Mouse (Mus musculus) heart, postnatal 0 days (tissue): ENCODE measurements around the gene Cand1. TPM values are rescaled to one million over a fixed set of nuclear protein-coding genes. Genes with fewer than 3 reads are reported as not detected.

Experiments
- ATAC-seq: fragments of 200-750 bp; cut with Nextera tagmentation; 2 replicates; pipeline ENCODE4 v1.8.0; 2017; ENCODE audit warnings: low read depth, moderate number of reproducible peaks, moderate library complexity; ENCODE audit not compliant: insufficient read depth
- DNase-seq: peaks from one replicate; pipeline ENCODE4 v3.0.0-alpha.2; 2016; ENCODE audit warnings: low spot score
- H3K27ac ChIP-seq: fragments of 300-500 bp; sonication (generic); 2 replicates; pipeline ENCODE4 v1.5.1; 2014; ENCODE audit warnings: low read depth, mild to moderate bottlenecking
- H3K27me3 ChIP-seq: fragments of 300-500 bp; sonication (generic); 2 replicates; pipeline ENCODE4 v1.6.1; 2014; ENCODE audit warnings: low read length, mixed read lengths; ENCODE audit not compliant: control insufficient read depth, insufficient read depth
- H3K36me3 ChIP-seq: fragments of 300-500 bp; sonication (generic); replicated peaks from 2 replicates; pipeline ENCODE4 v1.6.1; 2014; ENCODE audit warnings: low read length, mixed read lengths; ENCODE audit not compliant: control insufficient read depth, insufficient read depth
- H3K4me1 ChIP-seq: fragments of 300-500 bp; sonication (generic); 2 replicates; pipeline ENCODE4 v1.6.1; 2014; ENCODE audit warnings: antibody characterized with exemption; ENCODE audit not compliant: control insufficient read depth, insufficient read depth
- H3K4me2 ChIP-seq: fragments of 300-500 bp; sonication (generic); 2 replicates; pipeline ENCODE4 v1.6.1; 2014; ENCODE audit warnings: low read depth, mild to moderate bottlenecking, low read length, moderate library complexity
- H3K4me3 ChIP-seq: fragments of 300-500 bp; sonication (generic); 2 replicates; pipeline ENCODE4 v1.5.1; 2014; ENCODE audit warnings: low read depth, low read length
- H3K9ac ChIP-seq: fragments of 300-500 bp; sonication (generic); replicated peaks from 2 replicates; pipeline ENCODE4 v1.6.1; 2014; ENCODE audit warnings: low read depth, low read length, mixed read lengths
- H3K9me3 ChIP-seq: fragments of 300-500 bp; sonication (generic); replicated peaks from 2 replicates; pipeline ENCODE4 v1.6.1; 2016; ENCODE audit warnings: low read length; ENCODE audit not compliant: control insufficient read depth
- CTCF ChIP-seq: IDR thresholded peaks from 2 replicates; pipeline ENCODE4 v1.5.1; 2016; ENCODE audit warnings: antibody characterized with exemption, control low read depth, low read depth
- EP300 ChIP-seq: IDR thresholded peaks from 2 replicates; pipeline ENCODE4 v1.6.1; 2016; ENCODE audit warnings: antibody characterized with exemption, low read depth
- WGBS: fragments of 180-500 bp; shearing (Covaris S2); extraction: QIAGEN DNeasy Blood & Tissue Kit; methylation state at CpG from one replicate; pipeline ENCODE4 v1.1.7; 2014; 5-methylcytosine and 5-hydroxymethylcytosine counted together
- polyA plus RNA-seq: library from polyadenylated mRNA; unstranded; fragments of >200 nt; fragmentation: Nextera tagmentation; extraction: Ambion mirVana; gene quantifications from 2 replicates; pipeline ENCODE4 v1.2.1, GENCODE M21; 2015
- total RNA-seq: library from RNA; depleted of rRNA; stranded (reverse); fragments of >200 nt; gene quantifications from 2 replicates; pipeline ENCODE4 v1.2.3, GENCODE M21; 2014; ENCODE audit warnings: low replicate concordance

Cand1 gene
- total and polyA plus RNA-seq, 2 experiments from 2014 or later = 19.4 to 41.6 TPM

GRCm38 (mm10) chr10:119239633-119239968 is 254 bp downstream of the Cand1 start:
- TF ChIP-seq EP300 (no peak), CTCF (no peak)
- Histone ChIP-seq H3K9ac (peak overlapping the region; percentile 99), H3K4me2 (peak overlapping the region; percentile 91), H3K27ac (peak overlapping the region; percentile 99), H3K4me3 (peak overlapping the region; percentile 99), H3K9me3 (no peaks in the 10 kb centered on the region), H3K4me1 (peaks cover 23% of the 10 kb centered on the region), H3K36me3 (peaks cover 3% of the 10 kb centered on the region; the same call in 1 of the 2 replicates), H3K27me3 (no peaks in the 10 kb centered on the region)
- DNase-seq (no peak), ATAC-seq (peak; percentile 48)
- WGBS = 0% methylated on average over 20 of the region's 37 CpGs

- H3K4me3 ChIP-seq = peak overlapping the region; percentile 99
- H3K4me2 ChIP-seq = peak overlapping the region; percentile 91
- H3K4me1 ChIP-seq = peaks cover 23% of the 10 kb centered on the region
- no peaks in the 10 kb centered on the region for H3K27me3 ChIP-seq
- H3K9ac ChIP-seq = peak overlapping the region; percentile 99
- H3K9me3 ChIP-seq = no peaks in the 10 kb centered on the region
- peaks cover 3% of the 10 kb centered on the region; the same call in 1 of the 2 replicates for H3K36me3 ChIP-seq
- TF ChIP-seq CTCF (no peak), EP300 (no peak)
- DNase-seq (peak; percentile 22), ATAC-seq (peak; percentile 6)
- H3K27ac ChIP-seq = peak overlapping the region; percentile 99
- WGBS = under 1% methylated on average over 53 of the region's 54 CpGs
These were observed 747 bp downstream of the Cand1 start for GRCm38 (mm10) chr10:119238985-119239631.

GRCm38 (mm10) chr10:119231526-119231925 is 8.3 kb downstream of the Cand1 start:
- Histone ChIP-seq H3K9ac (no peak overlapping the region), H3K27ac (0 out of 2 replicates have a peak overlapping the region, but pooled peaks have one; percentile 38), H3K9me3 (no peaks in the 10 kb centered on the region), H3K4me2 (no peak overlapping the region), H3K4me3 (no peak overlapping the region), H3K36me3 (peaks cover 3% of the 10 kb centered on the region; the same call in 1 of the 2 replicates), H3K27me3 (no peaks in the 10 kb centered on the region), H3K4me1 (peaks cover 23% of the 10 kb centered on the region)
- DNase-seq (no peak), ATAC-seq (no peak)
- no peak for TF ChIP-seq CTCF
- TF ChIP-seq EP300 = no peak
- WGBS = 80% methylated on average over 5 of the region's 5 CpGs

- no peaks in the 10 kb centered on the region for H3K9me3 ChIP-seq
- DNase-seq (no peak), ATAC-seq (0 out of 2 replicates have a peak, but pooled peaks have one; percentile 44)
- 43% methylated on average over 4 of the region's 4 CpGs for WGBS
- H3K4me3 ChIP-seq = no peak overlapping the region
- H3K27me3 ChIP-seq = no peaks in the 10 kb centered on the region
- TF ChIP-seq CTCF (no peak), EP300 (no peak)
- peaks cover 23% of the 10 kb centered on the region for H3K4me1 ChIP-seq
- peak overlapping the region; percentile 33; the same call in 1 of the 2 replicates for H3K4me2 ChIP-seq
- peak overlapping the region; percentile 38; the same call in 1 of the 2 replicates for H3K27ac ChIP-seq
- no peak overlapping the region for H3K9ac ChIP-seq
- H3K36me3 ChIP-seq = peaks cover 11% of the 10 kb centered on the region
These were observed 9.2 kb downstream of the Cand1 start for GRCm38 (mm10) chr10:119230703-119231102.

- Histone ChIP-seq H3K9me3 (no peaks in the 10 kb centered on the region), H3K27me3 (no peaks in the 10 kb centered on the region), H3K36me3 (peaks cover 14% of the 10 kb centered on the region), H3K4me2 (peak overlapping the region; percentile 33), H3K27ac (peak overlapping the region; percentile 27; the same call in 1 of the 2 replicates), H3K4me1 (peaks cover 23% of the 10 kb centered on the region), H3K4me3 (no peak overlapping the region), H3K9ac (no peak overlapping the region)
- no peak for ATAC-seq
- no peak for TF ChIP-seq CTCF
- no peak for TF ChIP-seq EP300
- no peak for DNase-seq
- 33% methylated on average over 5 of the region's 5 CpGs for WGBS
These were observed 9.7 kb downstream of the Cand1 start for GRCm38 (mm10) chr10:119230074-119230669.
